Mouse (Mus musculus): ENCODE results near the gene Nudt4. TPM values are rescaled to one million over a fixed set of nuclear protein-coding genes. Genes with fewer than 3 reads are reported as not detected.

Nudt4 gene
- total and polyA plus RNA-seq, 2 experiments: 37.2 to 91.5 TPM

DNA sequence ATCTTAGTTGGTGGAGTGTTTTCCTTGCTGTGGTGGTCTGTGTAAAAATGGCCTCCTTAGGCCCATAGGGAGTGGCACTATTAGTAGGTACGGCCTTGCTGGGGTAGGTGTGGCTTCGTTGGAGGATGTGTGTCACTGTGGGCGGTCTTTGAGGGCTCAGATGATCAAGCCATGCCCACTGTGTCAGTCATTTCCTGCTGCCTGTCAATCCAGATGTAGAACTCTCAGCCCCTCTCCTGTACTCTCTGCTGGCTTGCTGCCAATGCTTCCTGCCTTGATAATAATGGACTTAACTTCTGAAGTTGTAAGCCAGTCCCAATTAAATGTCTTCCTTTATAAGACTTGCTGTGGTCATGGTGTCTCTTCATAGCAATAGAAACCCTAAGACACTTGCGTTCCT, 25.2 kb upstream of the Nudt4 start:
- no peak for TF ChIP-seq CTCF (IDR thresholded peaks at IDR 0.05; ENCODE audit: low read depth, low read length)
- no peak for TF ChIP-seq POLR2A (IDR thresholded peaks at IDR 0.05; ENCODE audit: extremely low read depth, insufficient read depth, low read length)
- no peaks in the 10 kb centered on the region for H3K36me3 ChIP-seq (ENCODE audit: control insufficient read depth, insufficient read depth, low read length)
- DNase-seq (ENCODE audit: extremely low read depth, low read depth, low spot score): no peak
- no peaks in the 10 kb centered on the region for H3K4me1 ChIP-seq (ENCODE audit: control insufficient read depth, insufficient read depth, low read length)
- no peaks in the 10 kb centered on the region for H3K79me2 ChIP-seq (ENCODE audit: control insufficient read depth, insufficient read depth, low read length)
- H3K4me3 ChIP-seq (ENCODE audit: insufficient read depth, low read depth, low read length): no peak overlapping the region
- WGBS: 95% methylated on average over 4 of the region's 4 CpGs
- no peak overlapping the region for H3K9ac ChIP-seq (ENCODE audit: low read depth, low read length)
- no peaks in the 10 kb centered on the region for H3K27me3 ChIP-seq (ENCODE audit: control insufficient read depth, insufficient read depth, low read length)
- H3K27ac ChIP-seq (replicated peaks; ENCODE audit: insufficient read depth, low read depth, low read length): no peak overlapping the region

DNA sequence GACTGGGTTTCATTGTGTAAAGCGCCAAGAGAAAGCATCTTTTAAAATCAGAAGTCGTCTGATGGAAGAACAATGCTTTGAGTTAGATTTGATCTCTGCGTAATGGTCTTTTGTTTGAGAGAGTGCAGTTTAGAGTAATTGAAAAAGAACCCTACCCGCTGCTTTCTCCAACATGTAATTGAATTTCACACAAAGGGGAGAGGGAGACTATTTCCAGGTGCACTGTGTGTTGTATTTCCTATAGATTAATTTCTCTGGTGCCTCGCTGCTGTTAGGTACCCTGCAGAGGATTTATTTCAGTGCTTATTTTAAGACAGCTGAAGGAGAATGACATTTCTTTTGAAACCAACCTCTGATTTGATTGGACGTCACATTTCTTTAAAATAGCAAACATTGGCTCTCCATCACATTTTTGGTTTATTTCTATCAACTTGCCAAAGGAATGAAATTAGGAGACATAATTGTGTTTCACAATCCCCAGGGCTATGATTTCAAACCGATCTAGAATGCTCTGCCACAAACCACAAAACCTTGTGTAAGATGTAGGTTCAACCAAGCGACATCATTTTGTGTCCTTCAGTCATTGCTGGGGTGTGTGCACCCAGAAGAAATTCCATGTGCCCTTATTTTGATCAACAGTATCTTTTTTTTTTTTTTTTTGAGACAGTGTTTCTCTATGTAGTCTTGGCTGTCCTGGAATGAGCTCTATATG, 23.7 kb upstream of the Nudt4 start:
- no peak for DNase-seq (ENCODE audit: extremely low read depth, low read depth, low spot score)
- Histone ChIP-seq H3K27ac (replicated peaks; ENCODE audit: insufficient read depth, low read depth, low read length) (no peak overlapping the region), H3K79me2 (ENCODE audit: control insufficient read depth, insufficient read depth, low read length) (no peaks in the 10 kb centered on the region), H3K36me3 (ENCODE audit: control insufficient read depth, insufficient read depth, low read length) (no peaks in the 10 kb centered on the region), H3K9ac (ENCODE audit: low read depth, low read length) (no peak overlapping the region), H3K27me3 (ENCODE audit: control insufficient read depth, insufficient read depth, low read length) (no peaks in the 10 kb centered on the region), H3K4me3 (ENCODE audit: insufficient read depth, low read depth, low read length) (no peak overlapping the region), H3K4me1 (ENCODE audit: control insufficient read depth, insufficient read depth, low read length) (peaks cover 2% of the 10 kb centered on the region; the same call in 1 of the 2 replicates)
- WGBS: 90% methylated on average over 8 of the region's 8 CpGs
- no peak for TF ChIP-seq POLR2A (IDR thresholded peaks at IDR 0.05; ENCODE audit: extremely low read depth, insufficient read depth, low read length)
- no peak for TF ChIP-seq CTCF (IDR thresholded peaks at IDR 0.05; ENCODE audit: low read depth, low read length)

DNA sequence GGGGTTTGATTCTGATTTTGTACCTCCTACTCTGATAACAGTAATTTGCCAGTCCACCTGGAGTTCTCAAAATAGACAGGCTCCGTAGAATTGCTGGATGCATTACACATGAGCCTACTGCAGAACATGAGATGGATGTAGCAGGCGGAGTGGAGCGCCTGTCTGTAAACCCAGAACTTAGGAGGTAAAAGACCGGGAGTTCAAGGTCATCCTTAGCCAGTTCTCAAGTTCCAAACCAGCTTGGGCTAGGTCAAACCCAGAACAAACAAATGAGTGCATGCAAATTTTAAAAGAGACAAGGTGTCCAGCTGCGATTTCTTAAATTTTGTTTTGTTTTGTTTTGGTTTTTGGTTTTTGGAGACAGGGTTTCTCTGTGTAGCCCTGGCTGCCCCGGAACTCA, 21.6 kb upstream of the Nudt4 start:
- Histone ChIP-seq H3K9ac (ENCODE audit: low read depth, low read length) (no peak overlapping the region), H3K36me3 (ENCODE audit: control insufficient read depth, insufficient read depth, low read length) (no peaks in the 10 kb centered on the region), H3K4me3 (ENCODE audit: insufficient read depth, low read depth, low read length) (no peak overlapping the region), H3K27ac (replicated peaks; ENCODE audit: insufficient read depth, low read depth, low read length) (no peak overlapping the region), H3K79me2 (ENCODE audit: control insufficient read depth, insufficient read depth, low read length) (no peaks in the 10 kb centered on the region), H3K4me1 (ENCODE audit: control insufficient read depth, insufficient read depth, low read length) (peaks cover 2% of the 10 kb centered on the region; the same call in 1 of the 2 replicates), H3K27me3 (ENCODE audit: control insufficient read depth, insufficient read depth, low read length) (no peaks in the 10 kb centered on the region)
- 92% methylated on average over 6 of the region's 6 CpGs for WGBS
- TF ChIP-seq POLR2A (IDR thresholded peaks at IDR 0.05; ENCODE audit: extremely low read depth, insufficient read depth, low read length) (no peak), CTCF (IDR thresholded peaks at IDR 0.05; ENCODE audit: low read depth, low read length) (no peak)
- no peak for DNase-seq (ENCODE audit: extremely low read depth, low read depth, low spot score)

DNA sequence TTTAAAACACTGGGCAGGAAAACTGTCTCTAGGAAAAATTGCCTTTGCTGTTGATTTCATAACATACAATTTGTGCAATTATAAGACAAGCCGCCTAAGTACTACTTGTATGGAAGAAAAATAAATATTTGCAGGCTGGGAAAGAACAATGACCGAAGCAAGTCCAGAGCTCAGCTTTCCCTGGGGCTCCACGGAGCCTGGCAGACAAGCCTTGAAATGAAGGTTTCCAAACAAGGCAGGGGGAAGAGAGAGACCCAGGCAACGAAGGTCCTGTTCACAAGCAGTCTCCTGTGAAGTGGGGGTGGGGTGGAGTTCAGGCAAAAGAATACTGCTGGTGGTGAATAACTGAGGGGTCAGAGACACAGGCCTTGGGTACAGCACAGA, 13.6 kb upstream of the Nudt4 start:
- TF ChIP-seq CTCF (IDR thresholded peaks at IDR 0.05; ENCODE audit: low read depth, low read length) (no peak), POLR2A (IDR thresholded peaks at IDR 0.05; ENCODE audit: extremely low read depth, insufficient read depth, low read length) (no peak)
- H3K79me2 ChIP-seq (ENCODE audit: control insufficient read depth, insufficient read depth, low read length): no peaks in the 10 kb centered on the region
- peak overlapping the region; percentile 11; the same call in 1 of the 2 replicates for H3K9ac ChIP-seq (ENCODE audit: low read depth, low read length)
- H3K27me3 ChIP-seq (ENCODE audit: control insufficient read depth, insufficient read depth, low read length): no peaks in the 10 kb centered on the region
- DNase-seq (ENCODE audit: extremely low read depth, low read depth, low spot score): peak; percentile 79
- H3K4me3 ChIP-seq (ENCODE audit: insufficient read depth, low read depth, low read length): no peak overlapping the region
- no peaks in the 10 kb centered on the region for H3K36me3 ChIP-seq (ENCODE audit: control insufficient read depth, insufficient read depth, low read length)
- H3K4me1 ChIP-seq (ENCODE audit: control insufficient read depth, insufficient read depth, low read length): peaks cover 5% of the 10 kb centered on the region
- H3K27ac ChIP-seq (replicated peaks; ENCODE audit: insufficient read depth, low read depth, low read length): no peak overlapping the region
- WGBS: 16% methylated on average over 4 of the region's 4 CpGs

GRCm38 (mm10) chr10:95576876-95577566, 13.1 kb upstream of the Nudt4 start:
- Histone ChIP-seq H3K9ac (ENCODE audit: low read depth, low read length) (no peak overlapping the region), H3K27ac (replicated peaks; ENCODE audit: insufficient read depth, low read depth, low read length) (no peak overlapping the region), H3K4me1 (ENCODE audit: control insufficient read depth, insufficient read depth, low read length) (peaks cover 5% of the 10 kb centered on the region), H3K4me3 (ENCODE audit: insufficient read depth, low read depth, low read length) (no peak overlapping the region), H3K27me3 (ENCODE audit: control insufficient read depth, insufficient read depth, low read length) (no peaks in the 10 kb centered on the region), H3K36me3 (ENCODE audit: control insufficient read depth, insufficient read depth, low read length) (no peaks in the 10 kb centered on the region), H3K79me2 (ENCODE audit: control insufficient read depth, insufficient read depth, low read length) (no peaks in the 10 kb centered on the region)
- WGBS: 67% methylated on average over 14 of the region's 14 CpGs
- TF ChIP-seq CTCF (IDR thresholded peaks at IDR 0.05; ENCODE audit: low read depth, low read length) (no peak), POLR2A (IDR thresholded peaks at IDR 0.05; ENCODE audit: extremely low read depth, insufficient read depth, low read length) (no peak)
- no peak for DNase-seq (ENCODE audit: extremely low read depth, low read depth, low spot score)
